Mouse (Mus musculus) lung, embryonic 16.5 days (tissue): ENCODE measurements at regions not wholly inside any gene's neighbourhood (a gene's known extent, or its start where the extent isn't known, plus 50 kb on each side); places are given as distances from the start of the nearest gene placed in this dataset.

ENCODE experiments used
- ATAC-seq: fragments of 200-750 bp; cut with Nextera tagmentation; 2 replicates; pipeline ENCODE4 v1.8.0; 2017; ENCODE audit warnings: low read depth, mild to moderate bottlenecking, moderate library complexity
- H3K27ac ChIP-seq: fragments of 300-500 bp; sonication (generic); 2 replicates; pipeline ENCODE4 v1.5.1; 2014; ENCODE audit warnings: mild to moderate bottlenecking, control low read depth, low read length
- H3K27me3 ChIP-seq: fragments of 300-500 bp; sonication (generic); 2 replicates; pipeline ENCODE4 v1.6.1; 2014; ENCODE audit warnings: low read depth, low read length, mixed read lengths; ENCODE audit not compliant: control insufficient read depth, insufficient read depth
- H3K36me3 ChIP-seq: fragments of 300-500 bp; sonication (generic); 2 replicates; pipeline ENCODE4 v1.6.1; 2014; ENCODE audit warnings: low read length; ENCODE audit not compliant: control insufficient read depth, insufficient read depth
- H3K4me1 ChIP-seq: fragments of 300-500 bp; sonication (generic); replicated peaks from 2 replicates; pipeline ENCODE4 v1.6.1; 2014; ENCODE audit warnings: low read length, mixed read lengths; ENCODE audit not compliant: control insufficient read depth, insufficient read depth
- H3K4me2 ChIP-seq: fragments of 300-500 bp; sonication (generic); 2 replicates; pipeline ENCODE4 v1.6.1; 2014; ENCODE audit warnings: low read depth, low read length, control low read depth
- H3K4me3 ChIP-seq: fragments of 300-500 bp; sonication (generic); 2 replicates; pipeline ENCODE4 v1.5.1; 2014; ENCODE audit warnings: mild to moderate bottlenecking, low read length, control low read depth
- H3K9ac ChIP-seq: fragments of 300-500 bp; sonication (generic); 2 replicates; pipeline ENCODE4 v1.6.1; 2014; ENCODE audit warnings: low read length, control low read depth
- H3K9me3 ChIP-seq: fragments of 300-500 bp; sonication (generic); 2 replicates; pipeline ENCODE4 v1.6.1; 2016; ENCODE audit warnings: low read length; ENCODE audit not compliant: control insufficient read depth
- WGBS: fragments of 180-500 bp; shearing (Covaris S2); extraction: QIAGEN DNeasy Blood & Tissue Kit; methylation state at CpG from one replicate; pipeline ENCODE4 v1.1.7; 2014; 5-methylcytosine and 5-hydroxymethylcytosine counted together

GRCm38 (mm10) chr4:125231711-125232260, 104.1 kb upstream of the Zc3h12a start:
- no peak overlapping the region for H3K27ac ChIP-seq
- ATAC-seq: no peak
- no peak overlapping the region for H3K9ac ChIP-seq
- H3K9me3 ChIP-seq: peaks cover 6% of the 10 kb centered on the region; the same call in 1 of the 2 replicates
- no peaks in the 10 kb centered on the region for H3K27me3 ChIP-seq
- no peaks in the 10 kb centered on the region for H3K4me1 ChIP-seq
- H3K4me2 ChIP-seq: no peak overlapping the region
- WGBS: 29% methylated on average over 12 of the region's 12 CpGs
- H3K4me3 ChIP-seq: no peak overlapping the region
- H3K36me3 ChIP-seq: no peaks in the 10 kb centered on the region

GRCm38 (mm10) chr4:125227194-125227593, 99.6 kb upstream of the Zc3h12a start:
- no peak for ATAC-seq
- WGBS: 90% methylated on average over 6 of the region's 6 CpGs
- H3K4me3 ChIP-seq: no peak overlapping the region
- no peaks in the 10 kb centered on the region for H3K36me3 ChIP-seq
- H3K27me3 ChIP-seq: no peaks in the 10 kb centered on the region
- no peak overlapping the region for H3K27ac ChIP-seq
- peaks cover 6% of the 10 kb centered on the region; the same call in 1 of the 2 replicates for H3K9me3 ChIP-seq
- no peak overlapping the region for H3K9ac ChIP-seq
- no peak overlapping the region for H3K4me2 ChIP-seq
- no peaks in the 10 kb centered on the region for H3K4me1 ChIP-seq

GRCm38 (mm10) chr4:125222922-125223321, 95.3 kb upstream of the Zc3h12a start:
- no peak for ATAC-seq

GRCm38 (mm10) chr4:125220314-125220713, 92.7 kb upstream of the Zc3h12a start:
- H3K4me2 ChIP-seq: no peak overlapping the region
- ATAC-seq: no peak
- no peaks in the 10 kb centered on the region for H3K27me3 ChIP-seq
- peaks cover 2% of the 10 kb centered on the region; the same call in 1 of the 2 replicates for H3K9me3 ChIP-seq
- H3K9ac ChIP-seq: no peak overlapping the region
- H3K4me1 ChIP-seq: no peaks in the 10 kb centered on the region
- no peak overlapping the region for H3K4me3 ChIP-seq
- no peak overlapping the region for H3K27ac ChIP-seq
- no peaks in the 10 kb centered on the region for H3K36me3 ChIP-seq
- WGBS: 22% methylated on average over 7 of the region's 7 CpGs

More at GRCm38 (mm10) chr4:125222922-125223321, 95.3 kb upstream of the Zc3h12a start:
- Histone ChIP-seq H3K9me3 (peaks cover 3% of the 10 kb centered on the region; the same call in 1 of the 2 replicates), H3K4me3 (no peak overlapping the region), H3K4me2 (no peak overlapping the region), H3K9ac (no peak overlapping the region), H3K4me1 (no peaks in the 10 kb centered on the region), H3K27ac (no peak overlapping the region), H3K36me3 (no peaks in the 10 kb centered on the region), H3K27me3 (no peaks in the 10 kb centered on the region)
- 60% methylated on average over 6 of the region's 6 CpGs for WGBS

GRCm38 (mm10) chr4:125219209-125219608, 91.6 kb upstream of the Zc3h12a start:
- WGBS: 78% methylated on average over 5 of the region's 5 CpGs
- no peak overlapping the region for H3K4me3 ChIP-seq
- no peaks in the 10 kb centered on the region for H3K4me1 ChIP-seq
- H3K27me3 ChIP-seq: no peaks in the 10 kb centered on the region
- ATAC-seq: no peak
- H3K36me3 ChIP-seq: no peaks in the 10 kb centered on the region
- no peak overlapping the region for H3K4me2 ChIP-seq
- peaks cover 2% of the 10 kb centered on the region; the same call in 1 of the 2 replicates for H3K9me3 ChIP-seq
- no peak overlapping the region for H3K9ac ChIP-seq
- H3K27ac ChIP-seq: no peak overlapping the region

GRCm38 (mm10) chr4:125214306-125214705, 86.7 kb upstream of the Zc3h12a start:
- whole genome bisulfite sequencing: 56% methylated on average over 10 of the region's 10 CpGs
- no peak overlapping the region for H3K9ac ChIP-seq
- ATAC-seq: no peak
- peaks cover 2% of the 10 kb centered on the region; the same call in 1 of the 2 replicates for H3K9me3 ChIP-seq
- no peak overlapping the region for H3K4me2 ChIP-seq
- H3K36me3 ChIP-seq: no peaks in the 10 kb centered on the region
- no peaks in the 10 kb centered on the region for H3K4me1 ChIP-seq
- no peak overlapping the region for H3K27ac ChIP-seq
- H3K4me3 ChIP-seq: no peak overlapping the region
- H3K27me3 ChIP-seq: no peaks in the 10 kb centered on the region

- Histone ChIP-seq H3K4me2 (no peak overlapping the region), H3K9me3 (peaks cover 2% of the 10 kb centered on the region; the same call in 1 of the 2 replicates), H3K27me3 (no peaks in the 10 kb centered on the region), H3K27ac (no peak overlapping the region), H3K36me3 (no peaks in the 10 kb centered on the region), H3K4me3 (no peak overlapping the region), H3K9ac (no peak overlapping the region), H3K4me1 (no peaks in the 10 kb centered on the region)
- WGBS: 20% methylated on average over 7 of the region's 7 CpGs
- no peak for ATAC-seq
Measured at GRCm38 (mm10) chr4:125212176-125212530, 84.5 kb upstream of the Zc3h12a start.

- 29% methylated on average over 4 of the region's 4 CpGs for WGBS
- no peak for ATAC-seq
- H3K4me1 ChIP-seq: no peaks in the 10 kb centered on the region
Measured at GRCm38 (mm10) chr4:125211459-125212175, 84.0 kb upstream of the Zc3h12a start.

GRCm38 (mm10) chr4:125210719-125211118, 83.1 kb upstream of the Zc3h12a start:
- H3K36me3 ChIP-seq: no peaks in the 10 kb centered on the region
- no peaks in the 10 kb centered on the region for H3K9me3 ChIP-seq
- no peak overlapping the region for H3K4me3 ChIP-seq
- H3K27ac ChIP-seq: no peak overlapping the region
- H3K27me3 ChIP-seq: no peaks in the 10 kb centered on the region
- H3K9ac ChIP-seq: no peak overlapping the region
- no peak overlapping the region for H3K4me2 ChIP-seq
- no peaks in the 10 kb centered on the region for H3K4me1 ChIP-seq
- WGBS: 76% methylated on average over 6 of the region's 6 CpGs
- ATAC-seq: no peak

More at GRCm38 (mm10) chr4:125211459-125212175, 84.0 kb upstream of the Zc3h12a start:
- no peaks in the 10 kb centered on the region for H3K36me3 ChIP-seq
- no peak overlapping the region for H3K4me3 ChIP-seq
- H3K27me3 ChIP-seq: no peaks in the 10 kb centered on the region
- H3K27ac ChIP-seq: no peak overlapping the region
- peaks cover 2% of the 10 kb centered on the region; the same call in 1 of the 2 replicates for H3K9me3 ChIP-seq
- H3K9ac ChIP-seq: no peak overlapping the region
- no peak overlapping the region for H3K4me2 ChIP-seq
